Mouse (Mus musculus): Measurements from ENCODE around the gene Rab11fip2.

DNA sequence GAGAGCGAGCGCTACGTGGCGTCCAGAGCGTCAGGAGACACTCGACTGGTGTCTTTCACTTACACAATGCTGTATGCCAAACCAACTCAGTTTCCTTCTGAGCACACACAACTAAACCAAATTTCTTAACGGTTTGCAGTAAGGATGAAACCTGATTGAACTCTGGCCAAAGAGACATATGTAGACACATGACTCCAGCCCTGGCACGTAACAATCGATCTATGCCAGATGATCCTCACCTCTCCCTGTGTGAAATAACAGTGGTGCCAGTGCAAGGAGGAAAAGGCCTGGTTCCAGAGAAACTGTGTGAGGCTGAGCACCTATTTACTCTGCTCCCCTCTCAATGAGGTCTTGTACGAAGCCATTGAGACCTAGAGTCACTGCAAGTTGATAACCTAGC, 11.4 kb downstream of the Rab11fip2 start:
- TF ChIP-seq GABPA (IDR thresholded peaks at IDR 0.05; ENCODE audit: low read depth, low read length) (no peak), NRF1 (IDR thresholded peaks at IDR 0.05; ENCODE audit: insufficient read depth, low read depth, low read length, poor library complexity, severe bottlenecking) (no peak), CTCF (IDR thresholded peaks at IDR 0.05 in 2 of 3, conservative IDR thresholded peaks at IDR 0.05 in 1 of 3; ENCODE audit: control insufficient read depth in 1 of 3, insufficient read depth in 1 of 3, low read depth in 2 of 3, low read length in 3 of 3, poor library complexity in 1 of 3, severe bottlenecking in 1 of 3) (no peak), CHD2 (IDR thresholded peaks at IDR 0.05; ENCODE audit: low read length) (no peak), KAT2A (conservative IDR thresholded peaks at IDR 0.05; ENCODE audit: low read depth, low read length) (no peak), ZMIZ1 (IDR thresholded peaks at IDR 0.05; ENCODE audit: low read depth, low read length) (no peak), TAL1 (IDR thresholded peaks at IDR 0.05; ENCODE audit: low read length) (no peak), ETS1 (IDR thresholded peaks at IDR 0.05; ENCODE audit: low read depth, low read length) (no peak)

Measured in MEL (cell line).